Mouse (Mus musculus) T-helper 2 cell (primary cell): ENCODE measurements around the gene Slc38a5.

Experiments used
- in situ Hi-C: fragments of 300-600 bp; cut with MboI, MseI; formaldehyde crosslinking; loops from one replicate; pipeline ENCODE4 v1.15.1; 2025; ENCODE audit warnings: high pct_unique_total_duplicates

The Slc38a5 gene

GRCm38 (mm10) chrX:8271083-8271820, at the start of gene Slc38a5:
TSS of gene Slc38a5 (plus strand) at chrX:8271133.
- in situ Hi-C loops = no loop called here

- in situ Hi-C loops = no loop called here
These were observed 48.6 kb upstream of the Slc38a5 start for GRCm38 (mm10) chrX:8222296-8222677.

- in situ Hi-C loops = no loop called here
These were observed 48.1 kb upstream of the Slc38a5 start for GRCm38 (mm10) chrX:8222678-8223421.

- in situ Hi-C loops = no loop called here
These were observed 47.5 kb upstream of the Slc38a5 start for GRCm38 (mm10) chrX:8223473-8223872.

GRCm38 (mm10) chrX:8230272-8230671, 40.7 kb upstream of the Slc38a5 start:
- in situ Hi-C loops = no loop called here

GRCm38 (mm10) chrX:8233602-8234001, 37.3 kb upstream of the Slc38a5 start:
- in situ Hi-C loops = no loop called here

- in situ Hi-C loops = no loop called here
These were observed 34.2 kb upstream of the Slc38a5 start for GRCm38 (mm10) chrX:8236704-8237103.

- in situ Hi-C loops = no loop called here
These were observed 32.0 kb upstream of the Slc38a5 start for GRCm38 (mm10) chrX:8238804-8239395.

- in situ Hi-C loops = no loop called here
These were observed 23.3 kb upstream of the Slc38a5 start for GRCm38 (mm10) chrX:8247680-8248079.

GRCm38 (mm10) chrX:8248542-8249120, 22.3 kb upstream of the Slc38a5 start:
- in situ Hi-C loops = no loop called here

- in situ Hi-C loops = no loop called here
These were observed 19.1 kb upstream of the Slc38a5 start for GRCm38 (mm10) chrX:8251789-8252333.

GRCm38 (mm10) chrX:8252334-8253285, 18.3 kb upstream of the Slc38a5 start, which contains the start of gene Ftsj1:
TSS of gene Ftsj1 (minus strand) at chrX:8252406.
- in situ Hi-C loops = no loop called here

- in situ Hi-C loops = no loop called here
These were observed 17.2 kb upstream of the Slc38a5 start for GRCm38 (mm10) chrX:8253711-8254110.

- in situ Hi-C loops = no loop called here
These were observed 15.1 kb upstream of the Slc38a5 start for GRCm38 (mm10) chrX:8255807-8256206.

- in situ Hi-C loops = no loop called here
These were observed 11.5 kb upstream of the Slc38a5 start for GRCm38 (mm10) chrX:8259478-8259877.

GRCm38 (mm10) chrX:8263156-8263804, 7.7 kb upstream of the Slc38a5 start:
- in situ Hi-C loops = no loop called here

- in situ Hi-C loops = no loop called here
These were observed 6.7 kb upstream of the Slc38a5 start for GRCm38 (mm10) chrX:8264222-8264621.

GRCm38 (mm10) chrX:8272000-8272399, 1.1 kb downstream of the Slc38a5 start:
- in situ Hi-C loops = no loop called here

GRCm38 (mm10) chrX:8274056-8274455, 3.1 kb downstream of the Slc38a5 start:
- in situ Hi-C loops = no loop called here

- in situ Hi-C loops = loop anchor here (25.0 kb wide), 1 partner anchor 924 kb away; no protein-coding TSS in a partner anchor
These were observed 17.7 kb downstream of the Slc38a5 start for GRCm38 (mm10) chrX:8288621-8289020.
